Comparison of ENCODE assay signal across 7 mouse cellular contexts in the genomic region with DNA sequence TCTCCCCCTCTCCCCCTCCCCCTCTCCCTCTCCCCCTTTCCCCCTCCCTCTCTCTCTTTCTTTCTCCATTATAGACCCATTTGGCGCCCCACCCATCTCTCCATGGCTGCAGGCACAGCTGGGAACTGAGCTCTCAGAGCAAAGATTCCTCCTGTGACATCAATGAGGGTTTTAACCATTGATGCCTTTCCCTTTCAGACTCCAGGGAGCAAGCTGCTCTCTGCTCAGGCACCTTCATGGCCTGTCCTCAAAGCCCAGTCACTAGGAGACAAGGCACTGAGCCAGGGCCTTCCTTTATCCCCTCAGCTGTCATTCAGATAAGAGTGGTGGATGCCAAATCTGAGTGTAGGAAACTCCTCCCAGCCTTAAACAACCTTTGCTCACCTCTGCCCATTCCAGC. TPM values are rescaled to one million over a fixed set of nuclear protein-coding genes. Genes with fewer than 3 reads are reported as not detected.
DNase-seq lines count a peak whose midpoint lies in the region; ATAC-seq and TF ChIP-seq lines count a peak whose summit lies in the region.

No protein-coding gene starts in this region.

- TF ChIP-seq CTCF in heart, adult 2 months (IDR thresholded peaks at IDR 0.05), result no peak

- ATAC-seq in neural tube, embryonic 14.5 days (ENCODE audit: low read depth), result peak; percentile 92

- H3K4me3 ChIP-seq in heart, adult 2 months, result no peak overlapping the region
- no peak overlapping the region for H3K4me3 ChIP-seq in neural tube, embryonic 14.5 days (ENCODE audit: low read depth, low read length)

- H3K9me3 ChIP-seq in neural tube, embryonic 14.5 days (ENCODE audit: control insufficient read depth, low read length), result no peaks in the 10 kb centered on the region

- no peak overlapping the region for H3K9ac ChIP-seq in heart, adult 2 months (ENCODE audit: low read depth, low read length)
- no peak overlapping the region for H3K9ac ChIP-seq in neural tube, embryonic 14.5 days (replicated peaks; ENCODE audit: low read depth, low read length)

- H3K79me2 ChIP-seq in heart, adult 2 months (replicated peaks; ENCODE audit: control insufficient read depth, insufficient read depth, low read length), result no peaks in the 10 kb centered on the region

- WGBS in heart, adult 2 months, result 33% methylated on average over 1 of the region's 1 CpGs
- WGBS in neural tube, embryonic 14.5 days, result 0% methylated on average over 1 of the region's 1 CpGs

- intact Hi-C loops in heart, adult 2 months (cut with DNase I), result loop anchor here (5.0 kb wide), 1 partner anchor 37 kb away; no protein-coding TSS in a partner anchor

- no peaks in the 10 kb centered on the region for H3K27me3 ChIP-seq in heart, adult 2 months (ENCODE audit: control insufficient read depth, insufficient read depth, low read length)
- no peaks in the 10 kb centered on the region for H3K27me3 ChIP-seq in neural tube, embryonic 14.5 days (ENCODE audit: control insufficient read depth, insufficient read depth, low read length)

- H3K27ac ChIP-seq in heart, adult 2 months, result peak overlapping the region; percentile 82
- no peak overlapping the region; the same call in 1 of the 2 replicates for H3K27ac ChIP-seq in neural tube, embryonic 14.5 days (ENCODE audit: low read depth, low read length)

- DNase-seq in right cerebral cortex, postnatal 4 days, result peak; percentile 22
- no peak for DNase-seq in right cerebral cortex, adult 18-20 months
- DNase-seq in heart, adult 2 months, result peak; percentile 62 to 82
- DNase-seq in kidney, postnatal 14 days, result peak; percentile 48
- no peak for DNase-seq in liver
- DNase-seq in frontal cortex, postnatal 36 days (ENCODE audit: low spot score in 2 of 2), result no peak

- H3K36me3 ChIP-seq in heart, adult 2 months (ENCODE audit: control insufficient read depth, insufficient read depth, low read length), result peaks cover 16% of the 10 kb centered on the region
- H3K36me3 ChIP-seq in neural tube, embryonic 14.5 days (ENCODE audit: control insufficient read depth, insufficient read depth, low read length), result no peaks in the 10 kb centered on the region

- peak; percentile 66 for TF ChIP-seq POLR2A in heart, adult 2 months (IDR thresholded peaks at IDR 0.05; ENCODE audit: insufficient read depth, low read depth, low read length)

- peak; percentile 88 for TF ChIP-seq EP300 in heart, adult 2 months (IDR thresholded peaks at IDR 0.05; ENCODE audit: insufficient read depth, low read depth, low read length)

- peaks cover 16% of the 10 kb centered on the region for H3K4me1 ChIP-seq in heart, adult 2 months (ENCODE audit: control insufficient read depth, insufficient read depth, low read length)
- peaks cover 8% of the 10 kb centered on the region for H3K4me1 ChIP-seq in neural tube, embryonic 14.5 days (ENCODE audit: control insufficient read depth, insufficient read depth, low read length)

- no peak overlapping the region for H3K4me2 ChIP-seq in neural tube, embryonic 14.5 days (ENCODE audit: low read depth, low read length)

RNA-seq across cellular contexts. Expression of a gene that starts 56.8 kb away (rescaled TPM):
- 1 to 10 TPM; 7.5 to 8.1 TPM for total RNA-seq in heart, adult 2 months (2021)
- 3.9 and 8.8 TPM in 2 replicates for polyA plus RNA-seq in heart, adult 2 months (2012; rRNA removed)
- polyA plus RNA-seq in neural tube, embryonic 14.5 days (2014; fragmentation: Nextera tagmentation; extraction: Ambion mirVana), result 23.7 and 24.9 TPM in 2 replicates

Comparison
In these comparisons a context has a peak if more than half of its experiments do, and no peak if none do; other contexts are left out.
1. DNase-seq: peak in right cerebral cortex, postnatal 4 days (single experiment), heart, adult 2 months (2 of 2) and kidney, postnatal 14 days (single experiment); none in right cerebral cortex, adult 18-20 months (single experiment), liver (single experiment) and frontal cortex, postnatal 36 days (0 of 2).